Mouse (Mus musculus): Measurements from ENCODE around the gene Tnk1.

Gene Tnk1

GRCm38 (mm10) chr11:69837604-69837951 lies 21.0 kb downstream of the Tnk1 start, which contains the start of gene Nlgn2:
TSS of gene Nlgn2 (minus strand) at chr11:69837784.
- DNase-seq: no peak

GRCm38 (mm10) chr11:69836703-69837576 lies 21.6 kb downstream of the Tnk1 start:
- DNase-seq: peak; percentile 29 to 44

DNA sequence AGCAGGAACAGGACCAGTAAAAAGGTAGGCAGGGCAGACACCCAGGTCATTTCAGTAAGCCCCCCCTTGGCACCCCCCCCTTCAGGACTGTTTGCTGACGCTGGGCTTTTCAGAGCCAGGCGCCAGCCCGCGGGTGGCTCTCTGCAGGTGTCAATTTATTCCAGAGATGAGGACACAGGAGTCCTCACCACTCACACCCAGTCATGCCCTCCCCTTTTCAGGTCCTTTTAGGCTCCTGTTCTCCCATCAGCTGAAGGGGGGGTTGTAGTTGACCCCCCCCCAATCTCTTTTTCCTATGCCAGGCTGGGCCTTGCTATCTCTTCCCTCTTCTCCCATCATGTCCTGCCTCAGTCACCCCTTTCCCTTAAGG lies 22.6 kb downstream of the Tnk1 start:
- no peak for DNase-seq

- DNase-seq: no peak
These were observed 23.1 kb downstream of the Tnk1 start for GRCm38 (mm10) chr11:69835326-69835965.

DNA sequence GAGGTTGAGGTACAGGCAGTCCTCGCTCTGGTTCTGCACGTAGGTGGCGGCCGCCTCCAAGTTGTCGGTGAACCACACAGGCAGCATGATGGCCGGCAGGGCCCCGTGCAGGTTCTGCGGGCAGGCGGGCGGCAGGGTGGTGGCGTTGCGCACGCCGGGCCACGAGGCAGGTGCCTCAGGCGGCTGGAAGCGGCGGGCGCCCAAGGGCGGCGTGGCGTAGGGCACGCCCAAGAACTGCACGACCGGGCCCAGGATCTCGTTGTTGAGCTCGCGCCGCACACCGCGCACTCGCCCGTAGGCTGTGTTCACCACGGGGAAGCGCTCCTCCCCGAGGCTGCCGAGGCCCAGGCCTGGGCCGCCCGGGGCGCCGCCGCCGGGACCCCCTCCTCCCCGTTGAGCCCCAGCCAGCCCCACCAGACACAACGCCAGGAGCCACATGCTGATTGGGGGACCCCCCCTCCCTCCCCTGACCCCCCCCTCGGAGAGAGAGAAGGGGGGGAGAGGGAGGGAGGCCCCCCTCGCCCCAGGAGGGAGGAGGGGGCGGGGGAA lies 24.5 kb downstream of the Tnk1 start:
- DNase-seq: peak; percentile 27 to 47

- no peak for DNase-seq
These were observed 25.0 kb downstream of the Tnk1 start for GRCm38 (mm10) chr11:69833554-69833953.

DNA sequence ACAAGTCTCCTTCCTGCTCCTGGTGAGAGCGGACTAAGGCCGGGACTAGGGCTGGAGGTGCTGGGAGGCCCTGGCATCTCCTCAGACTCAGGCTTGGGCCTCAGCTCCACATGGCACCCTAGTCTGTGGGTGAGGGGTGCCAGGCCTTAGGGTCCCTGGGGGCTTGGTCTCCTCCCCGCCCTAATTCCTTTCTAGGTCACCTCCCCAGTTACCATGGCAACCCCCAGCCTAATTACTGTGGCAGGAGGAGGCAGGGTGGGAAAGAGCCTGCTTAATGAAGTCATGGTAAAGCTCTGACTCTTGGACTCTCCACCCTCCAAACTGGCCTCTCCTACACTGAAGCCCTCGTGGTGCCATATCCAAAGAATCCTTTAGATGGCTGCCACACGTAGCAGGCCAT lies 29.7 kb downstream of the Tnk1 start:
- DNase-seq: no peak

- DNase-seq: no peak
These were observed 35.1 kb downstream of the Tnk1 start for GRCm38 (mm10) chr11:69823456-69823855.

GRCm38 (mm10) chr11:69822080-69822479 lies 36.5 kb downstream of the Tnk1 start, which contains the start of gene Spem1:
TSS of gene Spem1 (minus strand) at chr11:69822180.
- no peak for DNase-seq

- DNase-seq: no peak
These were observed 39.7 kb downstream of the Tnk1 start for GRCm38 (mm10) chr11:69818871-69819270.

- DNase-seq: no peak
These were observed 40.2 kb downstream of the Tnk1 start, which contains the start of gene Spem2 for GRCm38 (mm10) chr11:69818365-69818764. TSS of gene Spem2 (minus strand) at chr11:69818465.

DNA sequence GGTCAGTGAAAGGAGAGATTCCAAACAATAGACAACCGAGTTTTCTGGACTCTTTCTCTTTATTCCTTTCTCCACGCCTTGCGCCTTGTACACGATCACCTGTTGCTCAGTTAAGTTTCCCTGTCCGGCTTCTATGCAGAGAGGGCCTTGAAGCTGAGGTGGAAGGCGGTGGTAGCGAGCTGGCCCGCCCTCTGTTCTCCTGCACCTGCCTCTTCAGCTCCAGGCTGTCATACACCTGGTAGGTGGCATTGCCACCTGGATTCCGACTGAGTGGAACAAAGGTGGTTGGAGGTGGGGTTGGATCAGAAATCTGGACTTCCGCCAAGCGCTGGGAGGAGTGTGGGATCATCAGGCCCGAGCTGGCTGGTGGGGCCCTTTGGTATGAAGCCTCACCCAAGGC lies 42.0 kb downstream of the Tnk1 start:
- no peak for DNase-seq

GRCm38 (mm10) chr11:69815155-69815554 lies 43.4 kb downstream of the Tnk1 start, which contains the start of gene Gm39566:
TSS of gene Gm39566 (minus strand) at chr11:69815298.
- no peak for DNase-seq

GRCm38 (mm10) chr11:69810280-69810679 lies 48.2 kb downstream of the Tnk1 start:
- no peak for DNase-seq

- DNase-seq: no peak
These were observed 50.9 kb downstream of the Tnk1 start for GRCm38 (mm10) chr11:69807641-69808040.

- no peak for DNase-seq
These were observed 52.2 kb downstream of the Tnk1 start for GRCm38 (mm10) chr11:69806378-69806777.

- peak; percentile 85 to 90 for DNase-seq
These were observed 53.3 kb downstream of the Tnk1 start, which contains the start of gene Tmem102 for GRCm38 (mm10) chr11:69804972-69805909. TSS of gene Tmem102 (minus strand) at chr11:69805624.

- DNase-seq: peak; percentile 46 to 55
These were observed 53.9 kb downstream of the Tnk1 start for GRCm38 (mm10) chr11:69804652-69804940.

GRCm38 (mm10) chr11:69803786-69804651 lies 54.5 kb downstream of the Tnk1 start:
- peak; percentile 79 to 83 for DNase-seq

DNA sequence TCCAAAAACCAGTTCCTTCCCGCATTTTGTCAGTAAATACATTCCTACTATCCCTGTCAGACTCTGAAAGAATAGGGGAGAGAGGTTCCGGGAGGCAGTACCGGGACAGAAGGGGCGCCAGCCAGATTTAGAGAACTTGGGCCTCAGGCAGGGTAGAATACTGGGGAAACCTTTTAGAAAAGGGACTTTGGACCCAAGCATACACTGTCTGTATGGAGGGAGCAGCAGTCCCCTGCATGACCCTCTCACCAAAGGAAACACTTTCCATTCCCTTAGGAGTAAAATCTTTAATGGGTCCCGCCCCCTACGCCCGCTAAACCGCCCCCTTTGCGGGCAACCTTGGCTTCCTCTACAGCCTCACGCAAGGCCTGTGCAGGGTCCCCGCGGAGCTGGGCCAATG lies 55.2 kb downstream of the Tnk1 start:
- no peak for DNase-seq

DNA sequence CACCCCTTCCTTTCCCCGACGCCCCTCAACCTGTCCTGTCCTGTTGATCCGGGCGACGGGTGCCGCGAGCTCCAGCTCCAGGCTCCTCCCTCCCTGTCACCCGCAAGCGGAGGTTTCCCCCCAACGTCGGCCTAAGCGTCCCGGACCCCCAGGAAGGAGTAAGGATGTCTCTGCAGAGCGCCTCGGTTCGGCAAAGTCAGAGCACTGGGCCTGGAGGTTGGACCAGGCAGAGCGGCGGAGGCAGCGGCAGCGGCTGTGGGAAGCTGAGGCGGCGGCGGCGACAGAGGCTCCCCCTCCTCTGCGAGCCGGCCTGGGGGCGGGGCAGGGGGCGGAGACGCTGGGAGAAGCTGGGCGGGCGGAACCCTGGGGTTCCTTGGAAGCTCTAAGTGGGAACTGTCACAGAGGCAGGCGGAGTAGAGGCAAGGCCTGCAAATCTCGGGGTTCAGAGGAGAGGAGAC lies 55.9 kb downstream of the Tnk1 start:
- DNase-seq: peak; percentile 90 to 93
